ENCODE assay signal across 8 mouse cellular contexts in genomic region chr2:32712586-32712933, GRCm38 (mm10). TPM values are rescaled to one million over a fixed set of nuclear protein-coding genes. Genes with fewer than 3 reads are reported as not detected.
DNase-seq lines count a peak whose midpoint lies in the region; ATAC-seq and TF ChIP-seq lines count a peak whose summit lies in the region.

No protein-coding gene starts in this region.

- ATAC-seq in hematopoietic stem cell, adult 5-6 weeks (replicated peaks in 1 of 2; ENCODE audit: insufficient read depth in 1 of 2, low FRiP score in 2 of 2, low TSS enrichment in 1 of 2, low read depth in 1 of 2, poor library complexity in 2 of 2, severe bottlenecking in 2 of 2): peak; percentile 6 to 36; a peak in 2 of 4 replicates

- no peak; the same call in 1 of the 2 replicates for TF ChIP-seq POLR2A in cerebellum, adult 2 months (IDR thresholded peaks at IDR 0.05; ENCODE audit: borderline replicate concordance, insufficient read depth, low read length)

- H3K27me3 ChIP-seq in cerebellum, adult 2 months (ENCODE audit: control insufficient read depth, insufficient read depth, low read length): no peaks in the 10 kb centered on the region

- H3K27ac ChIP-seq in cerebellum, adult 2 months (ENCODE audit: insufficient read depth, low read length): peak overlapping the region; percentile 100

- under 1% methylated on average over 42 of the region's 44 CpGs for WGBS in cerebellum, adult 2 months

- H3K4me1 ChIP-seq in cerebellum, adult 2 months (ENCODE audit: control insufficient read depth, insufficient read depth, low read length): peaks cover 2% of the 10 kb centered on the region; the same call in 1 of the 2 replicates

- H3K4me3 ChIP-seq in cerebellum, adult 2 months (replicated peaks; ENCODE audit: insufficient read depth, low read depth, low read length): peak overlapping the region; percentile 86

- peak; percentile 98 for DNase-seq in Muller cell, postnatal 12 days (ENCODE audit: inconsistent ontology term)
- peak; percentile 95 to 97 for DNase-seq in cerebellum, adult 2 months
- peak; percentile 87 for DNase-seq in forelimb bud, embryonic 11.5 days (ENCODE audit: low read depth, low spot score)
- DNase-seq in layer of hippocampus, adult 9-11 months: peak; percentile 94
- peak; percentile 94 for DNase-seq in lung, postnatal 25 days (ENCODE audit: low spot score)
- peak; percentile 95 for DNase-seq in retina, postnatal 1 day
- DNase-seq in urinary bladder, postnatal 10 days (ENCODE audit: low spot score): peak; percentile 76

- TF ChIP-seq CTCF in cerebellum, adult 2 months (IDR thresholded peaks at IDR 0.05; ENCODE audit: borderline replicate concordance, insufficient read depth, low read depth, low read length): no peak

RNA-seq across cellular contexts. Expression of gene Cdk9, which starts 0.3 kb away (rescaled TPM):
- 170 and 186 TPM in 2 replicates for polyA plus RNA-seq in cerebellum, adult 2 months (2012; rRNA removed)
- 68.8 and 74.9 TPM in 2 replicates for total RNA-seq in hematopoietic stem cell, adult 5-6 weeks (2017)

RNA-seq across cellular contexts. Expression of gene Sh2d3c, which starts 8.3 kb away (rescaled TPM):
- polyA plus RNA-seq in cerebellum, adult 2 months (2012; rRNA removed): 47.0 and 53.2 TPM in 2 replicates
- 10.4 and 17.9 TPM in 2 replicates for total RNA-seq in hematopoietic stem cell, adult 5-6 weeks (2017)

RNA-seq across cellular contexts. Expression of gene Fpgs, which starts 8.6 kb away (rescaled TPM):
- polyA plus RNA-seq in cerebellum, adult 2 months (2012; rRNA removed): 19.2 and 19.7 TPM in 2 replicates
- 20.6 and 27.0 TPM in 2 replicates for total RNA-seq in hematopoietic stem cell, adult 5-6 weeks (2017)

RNA-seq across cellular contexts. Expression of gene 6330409D20Rik, which starts 28.3 kb away (rescaled TPM):
- polyA plus RNA-seq in cerebellum, adult 2 months (2012; rRNA removed): 5.6 and 7.7 TPM in 2 replicates
- not detected in 2 replicates for total RNA-seq in hematopoietic stem cell, adult 5-6 weeks (2017)

RNA-seq across cellular contexts. Expression of gene Tor2a, which starts 44.5 kb away (rescaled TPM):
- polyA plus RNA-seq in cerebellum, adult 2 months (2012; rRNA removed): 41.6 and 43.8 TPM in 2 replicates
- 17.8 and 23.3 TPM in 2 replicates for total RNA-seq in hematopoietic stem cell, adult 5-6 weeks (2017)

Comparison
In these comparisons a context has a peak if more than half of its experiments do, and no peak if none do; other contexts are left out.
1. Peak in every context shown above with its lines: DNase-seq, ATAC-seq, H3K4me3 ChIP-seq and H3K27ac ChIP-seq.